Mouse (Mus musculus): ENCODE measurements around the gene Kirrel. TPM values are rescaled to one million over a fixed set of nuclear protein-coding genes. Genes with fewer than 3 reads are reported as not detected.

The Kirrel gene
- total RNA-seq, 2 experiments from 2014 or later, result not detected

Other genes with a start within 250 kb of the Kirrel start
- 10.5 and 25.2 TPM in 2 replicates for gene Cd1d1, start 175.3 kb downstream of the Kirrel start, total RNA-seq (2015; ENCODE audit: low replicate concordance)
- 5.9 and 9.6 TPM in 2 replicates for gene Cd1d1, start 175.3 kb downstream of the Kirrel start, total RNA-seq (2017; ENCODE audit: low replicate concordance)
- gene Fcrls, start 89.0 kb upstream of the Kirrel start, total RNA-seq (2015; ENCODE audit: low replicate concordance), result not detected in 2 replicates
- gene Fcrls, start 89.0 kb upstream of the Kirrel start, total RNA-seq (2017; ENCODE audit: low replicate concordance), result not detected in 2 replicates
- gene Cd5l, start 183.1 kb upstream of the Kirrel start, total RNA-seq (2015; ENCODE audit: low replicate concordance), result 17.7 and 18.9 TPM in 2 replicates
- gene Cd5l, start 183.1 kb upstream of the Kirrel start, total RNA-seq (2017; ENCODE audit: low replicate concordance), result 34.0 and 34.9 TPM in 2 replicates
- 5.0 and 9.7 TPM in 2 replicates for gene Fcrl1, start 201.6 kb upstream of the Kirrel start, total RNA-seq (2015; ENCODE audit: low replicate concordance)
- 0.08 and 0.64 TPM in 2 replicates for gene Fcrl1, start 201.6 kb upstream of the Kirrel start, total RNA-seq (2017; ENCODE audit: low replicate concordance)

All from erythroid progenitor cell, adult 5-6 weeks (primary cell).